Mouse (Mus musculus): ENCODE results near the gene Ctdsp1. TPM values are rescaled to one million over a fixed set of nuclear protein-coding genes. Genes with fewer than 3 reads are reported as not detected.

Ctdsp1 gene
- polyA plus RNA-seq, 1 experiment = 96.1 TPM

GRCm38 (mm10) chr1:74404206-74404605 is 12.9 kb downstream of the Ctdsp1 start:
- Histone ChIP-seq H3K4me3 (ENCODE audit: extremely low read depth, insufficient read depth, insufficient read length) (no peak overlapping the region), H3K4me1 (ENCODE audit: control insufficient read depth, insufficient read depth, insufficient read length) (no peaks in the 10 kb centered on the region), H3K27ac (ENCODE audit: insufficient read depth, low read length) (no peak overlapping the region), H3K27me3 (ENCODE audit: control insufficient read depth, insufficient read depth, low read length) (no peaks in the 10 kb centered on the region), H3K36me3 (ENCODE audit: control insufficient read depth, insufficient read depth, low read length) (no peaks in the 10 kb centered on the region)
- WGBS = 91% methylated on average over 4 of the region's 4 CpGs
- no peak for DNase-seq (ENCODE audit: low read depth in 1 of 2, low spot score in 2 of 2)
- no peak for TF ChIP-seq POLR2A (IDR thresholded peaks at IDR 0.05; ENCODE audit: low read depth, low read length)

- WGBS = 58% methylated on average over 15 of the region's 15 CpGs
- H3K4me3 ChIP-seq (ENCODE audit: extremely low read depth, insufficient read depth, insufficient read length) = no peak within 1 kb of the TSS
- H3K36me3 ChIP-seq (ENCODE audit: control insufficient read depth, insufficient read depth, low read length) = no peaks in the 10 kb centered on the region
- no peaks in the 10 kb centered on the region for H3K4me1 ChIP-seq (ENCODE audit: control insufficient read depth, insufficient read depth, insufficient read length)
- DNase-seq (ENCODE audit: low read depth in 1 of 2, low spot score in 2 of 2) = no peak
- TF ChIP-seq CTCF (IDR thresholded peaks at IDR 0.05; ENCODE audit: extremely low read depth, insufficient read depth, insufficient read length, insufficient replicate concordance) = no peak
- TF ChIP-seq POLR2A (IDR thresholded peaks at IDR 0.05; ENCODE audit: low read depth, low read length) = no peak
- no peaks in the 10 kb centered on the region for H3K27me3 ChIP-seq (ENCODE audit: control insufficient read depth, insufficient read depth, low read length)
- no peak within 1 kb of the TSS for H3K27ac ChIP-seq (ENCODE audit: insufficient read depth, low read length)
Measured at GRCm38 (mm10) chr1:74408589-74409504, 17.5 kb downstream of the Ctdsp1 start, which contains the start of gene Vil1. Gene Vil1 (plus strand): TSS chr1:74409376.

- no peaks in the 10 kb centered on the region for H3K4me1 ChIP-seq (ENCODE audit: control insufficient read depth, insufficient read depth, insufficient read length)
- H3K27me3 ChIP-seq (ENCODE audit: control insufficient read depth, insufficient read depth, low read length) = no peaks in the 10 kb centered on the region
- 78% methylated on average over 2 of the region's 2 CpGs for WGBS
- no peak for DNase-seq (ENCODE audit: low read depth in 1 of 2, low spot score in 2 of 2)
- no peak overlapping the region for H3K27ac ChIP-seq (ENCODE audit: insufficient read depth, low read length)
- no peak overlapping the region for H3K4me3 ChIP-seq (ENCODE audit: extremely low read depth, insufficient read depth, insufficient read length)
- no peak for TF ChIP-seq POLR2A (IDR thresholded peaks at IDR 0.05; ENCODE audit: low read depth, low read length)
- no peak for TF ChIP-seq CTCF (IDR thresholded peaks at IDR 0.05; ENCODE audit: extremely low read depth, insufficient read depth, insufficient read length, insufficient replicate concordance)
- no peaks in the 10 kb centered on the region for H3K36me3 ChIP-seq (ENCODE audit: control insufficient read depth, insufficient read depth, low read length)
Measured at GRCm38 (mm10) chr1:74411753-74412325, 20.5 kb downstream of the Ctdsp1 start.

- TF ChIP-seq CTCF (IDR thresholded peaks at IDR 0.05; ENCODE audit: extremely low read depth, insufficient read depth, insufficient read length, insufficient replicate concordance) (no peak), POLR2A (IDR thresholded peaks at IDR 0.05; ENCODE audit: low read depth, low read length) (no peak)
- Histone ChIP-seq H3K4me1 (ENCODE audit: control insufficient read depth, insufficient read depth, insufficient read length) (no peaks in the 10 kb centered on the region), H3K4me3 (ENCODE audit: extremely low read depth, insufficient read depth, insufficient read length) (no peak overlapping the region), H3K27me3 (ENCODE audit: control insufficient read depth, insufficient read depth, low read length) (no peaks in the 10 kb centered on the region), H3K27ac (ENCODE audit: insufficient read depth, low read length) (no peak overlapping the region), H3K36me3 (ENCODE audit: control insufficient read depth, insufficient read depth, low read length) (no peaks in the 10 kb centered on the region)
- 82% methylated on average over 8 of the region's 8 CpGs for WGBS
- DNase-seq (ENCODE audit: low read depth in 1 of 2, low spot score in 2 of 2) = no peak
Measured at GRCm38 (mm10) chr1:74412711-74413110, 21.4 kb downstream of the Ctdsp1 start.

- Histone ChIP-seq H3K36me3 (ENCODE audit: control insufficient read depth, insufficient read depth, low read length) (no peaks in the 10 kb centered on the region), H3K4me3 (ENCODE audit: extremely low read depth, insufficient read depth, insufficient read length) (no peak overlapping the region), H3K27ac (ENCODE audit: insufficient read depth, low read length) (no peak overlapping the region), H3K4me1 (ENCODE audit: control insufficient read depth, insufficient read depth, insufficient read length) (no peaks in the 10 kb centered on the region), H3K27me3 (ENCODE audit: control insufficient read depth, insufficient read depth, low read length) (no peaks in the 10 kb centered on the region)
- no peak for TF ChIP-seq CTCF (IDR thresholded peaks at IDR 0.05; ENCODE audit: extremely low read depth, insufficient read depth, insufficient read length, insufficient replicate concordance)
- TF ChIP-seq POLR2A (IDR thresholded peaks at IDR 0.05; ENCODE audit: low read depth, low read length) = no peak
- 59% methylated on average over 4 of the region's 4 CpGs for WGBS
- DNase-seq (ENCODE audit: low read depth in 1 of 2, low spot score in 2 of 2) = no peak
Measured at GRCm38 (mm10) chr1:74415143-74415542, 23.8 kb downstream of the Ctdsp1 start.

GRCm38 (mm10) chr1:74418747-74419439 is 27.6 kb downstream of the Ctdsp1 start:
- no peak for TF ChIP-seq POLR2A (IDR thresholded peaks at IDR 0.05; ENCODE audit: low read depth, low read length)
- WGBS = 87% methylated on average over 17 of the region's 17 CpGs
- Histone ChIP-seq H3K4me3 (ENCODE audit: extremely low read depth, insufficient read depth, insufficient read length) (no peak overlapping the region), H3K4me1 (ENCODE audit: control insufficient read depth, insufficient read depth, insufficient read length) (no peaks in the 10 kb centered on the region), H3K36me3 (ENCODE audit: control insufficient read depth, insufficient read depth, low read length) (no peaks in the 10 kb centered on the region), H3K27ac (ENCODE audit: insufficient read depth, low read length) (no peak overlapping the region), H3K27me3 (ENCODE audit: control insufficient read depth, insufficient read depth, low read length) (no peaks in the 10 kb centered on the region)
- no peak for DNase-seq (ENCODE audit: low read depth in 1 of 2, low spot score in 2 of 2)

Measured in spleen, adult 2 months (tissue).